Mouse (Mus musculus) small intestine, adult 2 months (tissue): ENCODE measurements around the gene Mllt6.

Experiments
- CTCF ChIP-seq: fragments of 200-500 bp; IDR thresholded peaks from 2 replicates; pipeline ENCODE4 v1.5.1; 2012; ENCODE audit warnings: low read depth, mild to moderate bottlenecking, control low read depth, inconsistent platforms, low read length, moderate library complexity, mixed read lengths; ENCODE audit not compliant: insufficient replicate concordance, insufficient read length; ENCODE audit errors: extremely low read depth
- POLR2A ChIP-seq: fragments of 200-500 bp; IDR thresholded peaks from 2 replicates; pipeline ENCODE4 v1.6.1; 2012; ENCODE audit warnings: low read depth, mild to moderate bottlenecking, control low read depth, inconsistent platforms, low read length, moderate library complexity

DNA sequence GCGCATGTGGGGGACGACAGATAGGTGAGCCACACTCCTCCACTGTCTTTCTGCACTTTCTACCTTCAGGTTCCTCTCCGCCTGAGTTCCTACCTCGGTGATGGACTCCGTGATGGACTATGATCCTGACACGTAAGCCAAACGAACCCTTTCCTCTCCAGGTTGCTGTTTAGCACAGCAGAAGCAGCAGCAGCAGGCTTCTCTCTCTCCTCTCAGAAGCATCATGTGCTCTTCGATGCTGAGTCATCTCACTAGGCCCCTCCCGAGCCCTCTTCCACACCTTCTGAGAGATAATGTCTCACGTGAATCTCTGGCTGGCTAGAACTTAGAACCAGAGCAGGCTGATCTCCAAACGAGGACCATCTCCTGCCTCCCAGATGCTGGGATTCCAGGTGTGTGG, 44.8 kb upstream of the Mllt6 start:
- TF ChIP-seq POLR2A (no peak), CTCF (no peak)
